Mouse (Mus musculus): ENCODE measurements around the gene Cnmd.

The Cnmd gene

GRCm38 (mm10) chr14:79645378-79645777, 16.6 kb downstream of the Cnmd start:
- no peak for DNase-seq (ENCODE audit: low spot score in 2 of 2)

DNA sequence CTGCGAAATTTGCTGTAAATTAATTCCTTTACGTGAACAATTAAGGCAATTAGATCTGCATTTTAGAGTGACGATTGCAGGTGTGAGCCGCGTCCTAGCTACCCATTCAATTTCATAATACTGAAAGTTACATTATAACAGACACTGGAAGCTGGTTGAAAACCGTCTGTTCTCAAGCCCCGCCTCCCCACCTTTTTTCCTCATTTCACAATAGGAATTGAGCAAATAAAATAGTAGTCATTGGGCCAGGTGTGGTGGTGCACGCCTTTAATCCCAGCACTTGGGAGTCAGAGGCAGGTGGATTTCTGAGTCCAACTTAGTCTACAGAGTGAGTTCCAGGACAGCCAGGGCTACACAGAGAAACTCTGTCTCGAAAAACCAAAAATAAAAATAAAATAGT, 19.9 kb downstream of the Cnmd start:
- DNase-seq (ENCODE audit: low spot score in 2 of 2), result no peak

GRCm38 (mm10) chr14:79636814-79637213, 25.2 kb downstream of the Cnmd start:
- DNase-seq (ENCODE audit: low spot score in 2 of 2), result no peak

GRCm38 (mm10) chr14:79633196-79633595, 28.8 kb downstream of the Cnmd start:
- no peak for DNase-seq (ENCODE audit: low spot score in 2 of 2)

GRCm38 (mm10) chr14:79632330-79632729, 29.6 kb downstream of the Cnmd start:
- DNase-seq (ENCODE audit: low spot score in 2 of 2), result no peak

GRCm38 (mm10) chr14:79621143-79621542, 40.8 kb downstream of the Cnmd start:
- DNase-seq (ENCODE audit: low spot score in 2 of 2), result no peak

GRCm38 (mm10) chr14:79619802-79620201, 42.2 kb downstream of the Cnmd start:
- no peak for DNase-seq (ENCODE audit: low spot score in 2 of 2)

GRCm38 (mm10) chr14:79617121-79617828, 44.7 kb downstream of the Cnmd start:
- DNase-seq (ENCODE audit: low spot score in 2 of 2), result no peak

GRCm38 (mm10) chr14:79608286-79608685, 53.7 kb downstream of the Cnmd start:
- no peak for DNase-seq (ENCODE audit: low spot score in 2 of 2)

DNA sequence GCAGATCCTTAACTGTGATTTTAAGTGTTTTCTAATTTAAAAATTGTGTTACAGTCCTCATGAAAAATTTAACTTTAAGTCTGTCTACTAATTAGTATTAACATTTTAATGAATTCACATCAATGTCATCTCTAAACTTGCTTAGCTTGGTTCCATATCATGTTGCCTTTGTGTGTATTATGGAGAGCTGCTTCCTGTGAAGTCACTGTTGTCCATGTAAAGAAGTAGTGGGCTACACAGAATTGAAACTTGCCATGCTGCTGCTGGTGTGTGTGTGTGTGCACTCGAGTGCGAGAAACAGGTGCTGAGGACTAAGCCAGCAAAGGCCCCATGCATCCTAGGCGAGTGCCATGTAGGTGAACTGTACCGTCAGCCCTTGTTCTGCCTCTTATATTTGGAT, 54.6 kb downstream of the Cnmd start:
- no peak for DNase-seq (ENCODE audit: low spot score in 2 of 2)

GRCm38 (mm10) chr14:79606867-79607266, 55.1 kb downstream of the Cnmd start:
- DNase-seq (ENCODE audit: low spot score in 2 of 2), result no peak

- no peak for DNase-seq (ENCODE audit: low spot score in 2 of 2)
Measured at GRCm38 (mm10) chr14:79606392-79606791, 55.6 kb downstream of the Cnmd start.

- no peak for DNase-seq (ENCODE audit: low spot score in 2 of 2)
Measured at GRCm38 (mm10) chr14:79605881-79606280, 56.1 kb downstream of the Cnmd start.

DNA sequence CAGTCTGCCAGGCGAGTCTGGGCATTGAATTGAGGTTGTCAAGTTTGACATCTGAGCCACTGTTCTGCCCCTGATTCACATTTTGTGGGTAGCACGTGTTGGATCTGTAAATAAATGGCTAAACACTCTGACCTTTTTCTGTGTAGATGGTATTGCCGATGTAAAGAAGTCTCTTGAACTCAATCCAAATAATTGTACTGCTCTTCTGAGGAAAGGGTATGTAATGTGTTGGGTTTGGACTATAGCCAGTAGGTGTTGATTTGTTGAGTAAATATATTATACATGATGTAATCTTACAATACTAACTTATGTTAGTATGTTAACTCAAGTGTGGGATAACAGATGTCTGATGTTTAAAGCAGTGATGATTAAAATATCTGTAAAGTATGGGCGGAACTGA, 65.4 kb downstream of the Cnmd start:
- no peak for DNase-seq (ENCODE audit: low spot score in 2 of 2)

GRCm38 (mm10) chr14:79594069-79594468, 67.9 kb downstream of the Cnmd start:
- no peak for DNase-seq (ENCODE audit: low spot score in 2 of 2)

- DNase-seq (ENCODE audit: low spot score in 2 of 2), result no peak
Measured at GRCm38 (mm10) chr14:79591611-79592010, 70.4 kb downstream of the Cnmd start.

- DNase-seq (ENCODE audit: low spot score in 2 of 2), result no peak
Measured at GRCm38 (mm10) chr14:79590916-79591315, 71.1 kb downstream of the Cnmd start.

DNA sequence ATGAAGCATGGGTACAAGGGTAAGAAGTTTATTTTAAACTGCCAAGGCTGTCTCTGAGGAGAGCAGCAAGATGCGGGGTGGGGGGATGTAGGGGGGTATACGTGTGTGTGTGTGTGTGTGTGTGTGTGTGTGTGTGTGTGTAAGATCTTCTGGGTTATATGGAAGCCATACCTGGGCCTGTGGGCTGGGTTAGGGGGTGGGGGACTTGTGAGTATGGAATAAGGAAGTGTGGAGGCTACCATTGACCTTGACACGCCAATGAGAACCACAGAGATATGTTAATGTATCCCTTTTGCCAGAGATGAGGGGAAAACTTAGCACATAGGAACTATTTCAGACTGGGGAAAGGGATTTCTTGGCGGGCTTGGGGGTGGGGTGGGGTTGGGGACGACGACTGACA, 72.6 kb downstream of the Cnmd start:
- DNase-seq (ENCODE audit: low spot score in 2 of 2), result no peak

- DNase-seq (ENCODE audit: low spot score in 2 of 2), result no peak
Measured at GRCm38 (mm10) chr14:79588534-79588951, 73.4 kb downstream of the Cnmd start.

DNA sequence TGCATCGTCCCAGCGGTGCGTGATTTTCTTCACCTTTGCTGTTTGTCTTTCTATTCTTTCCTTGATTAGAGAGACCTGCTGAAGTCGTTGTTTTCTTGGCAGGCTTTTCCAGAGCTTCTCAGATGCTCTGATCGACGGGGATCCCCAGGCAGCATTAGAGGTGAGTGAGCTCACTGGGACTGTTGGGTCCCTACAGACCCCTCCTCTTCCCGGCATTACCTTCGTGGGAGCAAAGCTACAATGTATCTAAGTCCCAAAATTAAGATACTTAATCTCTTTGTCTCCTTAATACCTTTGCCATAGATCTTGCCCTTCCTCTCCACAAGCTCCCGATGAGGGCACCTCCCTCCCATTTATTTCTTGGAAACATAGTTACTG, 74.1 kb downstream of the Cnmd start:
- DNase-seq (ENCODE audit: low spot score in 2 of 2), result no peak

Measured in frontal cortex, postnatal 10 days (tissue).